Mouse (Mus musculus) stomach, postnatal 0 days (tissue): ENCODE measurements at regions not wholly inside any gene's neighbourhood (a gene's known extent, or its start where the extent isn't known, plus 50 kb on each side); places are given as distances from the start of the nearest gene placed in this dataset.

Source experiments
- CTCF ChIP-seq: IDR thresholded peaks from 2 replicates; pipeline ENCODE4 v1.5.1; 2016; ENCODE audit warnings: antibody characterized with exemption, low read depth, mild to moderate bottlenecking, moderate library complexity
- EP300 ChIP-seq: optimal IDR thresholded peaks from 2 replicates; pipeline ENCODE3; 2016; ENCODE audit warnings: antibody characterized with exemption

DNA sequence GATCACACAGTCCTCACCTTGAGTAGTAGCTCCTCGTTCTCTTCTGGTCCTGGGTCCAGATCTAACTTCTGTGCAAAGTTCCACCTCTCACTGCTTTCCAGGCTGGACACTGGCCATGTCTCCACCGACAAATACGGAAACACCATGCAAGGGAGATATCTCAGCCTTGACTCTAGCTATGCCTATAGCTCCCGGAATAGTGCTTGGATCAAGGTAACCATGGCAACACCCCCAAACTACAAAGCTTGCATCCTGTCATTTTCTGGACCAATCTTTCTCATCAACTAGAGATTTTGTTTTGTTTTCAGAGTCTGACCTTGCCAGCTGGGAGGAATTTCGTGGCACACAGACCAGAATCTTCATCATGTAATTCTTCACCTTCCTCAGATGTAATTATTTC, 116.8 kb downstream of the Irs2 start:
- no peak for TF ChIP-seq CTCF
- TF ChIP-seq EP300 = no peak
